Mouse (Mus musculus) inflammation-experienced regulatory T-cells (primary cell): ENCODE data around the gene Itga2. TPM values are rescaled to one million over a fixed set of nuclear protein-coding genes. Genes with fewer than 3 reads are reported as not detected.

Experiments used
- polyA plus RNA-seq, 2 experiments: library from polyadenylated mRNA; unstranded; fragments of 100-300 nt; shearing (Covaris generic); gene quantifications; one replicate each; pipeline ENCODE4 v1.2.1; 2017

Gene Itga2
- 1 to 10 TPM; 3.6 to 4.1 TPM for polyA plus RNA-seq

GRCm38 (mm10) chr13:114931775-114932294 is at the start of gene Itga2:
Itga2 (minus strand) TSS chr13:114932100.

GRCm38 (mm10) chr13:114817751-114818360 is 114.0 kb downstream of the Itga2 start, which contains the start of gene Mocs2:
Mocs2 (plus strand) TSS chr13:114818236.

Other genes starting within 250 kb of the Itga2 start
- gene Mocs2, start 113.9 kb downstream of the Itga2 start, polyA plus RNA-seq: 10 to 100 TPM; 41.9 to 46.4 TPM
- 1 to 10 TPM; 5.9 to 6.2 TPM for gene Pelo, start 158.1 kb upstream of the Itga2 start, polyA plus RNA-seq
- gene Gm49395, start 169.8 kb upstream of the Itga2 start, polyA plus RNA-seq: 1 to 10 TPM in 1 of 2 experiments, under 1 TPM in 1; 0.40 to 3.6 TPM
- gene Itga1, start 169.9 kb upstream of the Itga2 start, polyA plus RNA-seq: 10 to 100 TPM in 1 of 2 experiments, 1 to 10 TPM in 1; 1.0 to 11.8 TPM